12 mouse cellular contexts compared by ENCODE assay signal in genomic region chr12:72013711-72014354, GRCm38 (mm10). TPM values are rescaled to one million over a fixed set of nuclear protein-coding genes. Genes with fewer than 3 reads are reported as not detected.
A peak's percentile ranks its signal among the peaks of the same experiment; 100 is the strongest.
DNase-seq lines count a peak whose midpoint lies in the region; TF ChIP-seq lines count a peak whose summit lies in the region.
"Had no signal": no experiment of that assay in that cellular context is flagged by ENCODE, and none has a peak within 500 bp of the region (broad histone marks: within the 10 kb centered on the region; RNA-seq: fewer than 3 reads in every experiment).

No protein-coding gene starts in this region.

- H3K36me3 ChIP-seq in heart, adult 2 months (ENCODE audit: control insufficient read depth, insufficient read depth, low read length), result no peaks in the 10 kb centered on the region
- no peaks in the 10 kb centered on the region for H3K36me3 ChIP-seq in heart, embryonic 10.5 days
- H3K36me3 ChIP-seq: hindbrain, embryonic 12.5 days; midbrain, embryonic 13.5 days had no signal

- peak overlapping the region; percentile 8 for H3K4me3 ChIP-seq in heart, adult 2 months
- no peak overlapping the region for H3K4me3 ChIP-seq in heart, embryonic 10.5 days
- H3K4me3 ChIP-seq in brown adipose tissue, adult 24 weeks (ENCODE audit: insufficient read depth, low read depth, low read length), result peak overlapping the region; percentile 27
- H3K4me3 ChIP-seq: hindbrain, embryonic 12.5 days; midbrain, embryonic 13.5 days had no signal

- no peaks in the 10 kb centered on the region for H3K9me3 ChIP-seq in heart, embryonic 10.5 days
- H3K9me3 ChIP-seq: hindbrain, embryonic 12.5 days; midbrain, embryonic 13.5 days had no signal

- peaks cover 5% of the 10 kb centered on the region for H3K4me1 ChIP-seq in heart, adult 2 months (ENCODE audit: control insufficient read depth, insufficient read depth, low read length)
- H3K4me1 ChIP-seq in heart, embryonic 10.5 days, result peaks cover 16% of the 10 kb centered on the region
- no peaks in the 10 kb centered on the region; the same call in 1 of the 2 replicates for H3K4me1 ChIP-seq in brown adipose tissue, adult 24 weeks (ENCODE audit: control insufficient read depth, insufficient read depth, insufficient read length, low read length)
- H3K4me1 ChIP-seq: hindbrain, embryonic 12.5 days; midbrain, embryonic 13.5 days had no signal

- no peak for TF ChIP-seq POLR2A in heart, adult 2 months (IDR thresholded peaks at IDR 0.05; ENCODE audit: insufficient read depth, low read depth, low read length)

- TF ChIP-seq EP300 in heart, adult 2 months (IDR thresholded peaks at IDR 0.05; ENCODE audit: insufficient read depth, low read depth, low read length), result no peak

- H3K27me3 ChIP-seq in heart, adult 2 months (ENCODE audit: control insufficient read depth, insufficient read depth, low read length), result no peaks in the 10 kb centered on the region
- H3K27me3 ChIP-seq in heart, embryonic 10.5 days (ENCODE audit: insufficient read depth, poor library complexity, severe bottlenecking), result no peaks in the 10 kb centered on the region
- H3K27me3 ChIP-seq: hindbrain, embryonic 12.5 days; midbrain, embryonic 13.5 days had no signal

- intact Hi-C loops in heart, adult 2 months (cut with DNase I), result no loop called here

- 40% methylated on average over 13 of the region's 13 CpGs for WGBS in heart, adult 2 months
- WGBS in heart, embryonic 10.5 days, result 86% methylated on average over 13 of the region's 13 CpGs

- TF ChIP-seq CTCF in heart, adult 2 months (IDR thresholded peaks at IDR 0.05), result no peak

- DNase-seq in heart, adult 2 months, result peak in 1 of 2 experiments; percentile 15
- DNase-seq in heart, embryonic 10.5 days (ENCODE audit: low spot score), result no peak
- peak; percentile 33 for DNase-seq in kidney, postnatal 14 days
- DNase-seq in kidney, postnatal 4 days, result no peak
- DNase-seq in lung, postnatal 10 days, result peak; percentile 12
- DNase-seq in Muller cell, postnatal 12 days (ENCODE audit: inconsistent ontology term), result no peak
- no peak for DNase-seq in layer of hippocampus, postnatal 14 days (ENCODE audit: low spot score in 2 of 2)
- DNase-seq: right cerebral cortex, postnatal 14 days had no signal

- H3K79me2 ChIP-seq in heart, adult 2 months (replicated peaks; ENCODE audit: control insufficient read depth, insufficient read depth, low read length), result no peaks in the 10 kb centered on the region

- H3K9ac ChIP-seq in heart, adult 2 months (ENCODE audit: low read depth, low read length), result no peak overlapping the region
- H3K9ac ChIP-seq: hindbrain, embryonic 12.5 days; liver, embryonic 14.5 days; midbrain, embryonic 13.5 days had no signal

- H3K27ac ChIP-seq in heart, adult 2 months, result peak overlapping the region; percentile 73
- no peak overlapping the region for H3K27ac ChIP-seq in heart, embryonic 10.5 days
- H3K27ac ChIP-seq in brown adipose tissue, adult 24 weeks (replicated peaks; ENCODE audit: low read depth, low read length), result peak overlapping the region; percentile 64
- H3K27ac ChIP-seq: hindbrain, embryonic 12.5 days; liver, embryonic 14.5 days; midbrain, embryonic 13.5 days had no signal

RNA-seq across cellular contexts. Expression of gene Gpr135, which starts 57.1 kb away (rescaled TPM):
- total RNA-seq in heart, adult 2 months (2021), result under 1 TPM; 0.27 to 0.31 TPM
- 0.59 and 0.78 TPM in 2 replicates for polyA plus RNA-seq in heart, adult 2 months (2012; rRNA removed)
- polyA plus RNA-seq in heart, embryonic 10.5 days (2016; fragmentation: Nextera tagmentation; extraction: Ambion mirVana), result 0.32 and 0.41 TPM in 2 replicates
- polyA plus RNA-seq in brown adipose tissue, adult 24 weeks (2012; ENCODE audit: insufficient read depth, insufficient read length, missing spikeins), result 3.5 and 4.0 TPM in 2 replicates
- total RNA-seq in layer of hippocampus, postnatal 14 days (2021), result 10 to 100 TPM; 13.5 to 13.8 TPM

Comparison
In these comparisons a context has a peak if more than half of its experiments do, and no peak if none do; other contexts are left out.
1. DNase-seq: peak in kidney, postnatal 14 days (single experiment) and lung, postnatal 10 days (single experiment); none in heart, embryonic 10.5 days (single experiment), kidney, postnatal 4 days (0 of 2), Muller cell, postnatal 12 days (single experiment) and layer of hippocampus, postnatal 14 days (0 of 2).